Mouse (Mus musculus) hindbrain, embryonic 16.5 days (tissue): ENCODE results near the gene Ywhae. TPM values are rescaled to one million over a fixed set of nuclear protein-coding genes. Genes with fewer than 3 reads are reported as not detected.

ENCODE experiments used
- ATAC-seq: fragments of 200-750 bp; cut with Nextera tagmentation; 2 replicates; pipeline ENCODE4 v1.8.0; 2017; ENCODE audit warnings: moderate TSS enrichment, moderate library complexity
- H3K27ac ChIP-seq: fragments of 300-500 bp; sonication (generic); 2 replicates; pipeline ENCODE4 v1.5.1; 2014; ENCODE audit warnings: low read depth, mild to moderate bottlenecking, control low read depth, low read length, moderate library complexity
- H3K27me3 ChIP-seq: fragments of 300-500 bp; sonication (generic); replicated peaks from 2 replicates; pipeline ENCODE4 v1.6.1; 2014; ENCODE audit warnings: low read length; ENCODE audit not compliant: control insufficient read depth, insufficient read depth
- H3K36me3 ChIP-seq: fragments of 300-500 bp; sonication (generic); 2 replicates; pipeline ENCODE4 v1.6.1; 2014; ENCODE audit warnings: mild to moderate bottlenecking, low read length, moderate library complexity, mixed read lengths; ENCODE audit not compliant: control insufficient read depth, insufficient read depth
- H3K4me1 ChIP-seq: fragments of 300-500 bp; sonication (generic); 2 replicates; pipeline ENCODE4 v1.6.1; 2014; ENCODE audit warnings: low read depth, low read length; ENCODE audit not compliant: control insufficient read depth, insufficient read depth
- H3K4me2 ChIP-seq: fragments of 300-500 bp; sonication (generic); 2 replicates; pipeline ENCODE4 v1.6.1; 2014; ENCODE audit warnings: mild to moderate bottlenecking, low read length, control low read depth, moderate library complexity
- H3K4me3 ChIP-seq: fragments of 300-500 bp; sonication (generic); 2 replicates; pipeline ENCODE4 v1.5.1; 2014; ENCODE audit warnings: mild to moderate bottlenecking, low read length, control low read depth, moderate library complexity
- H3K9ac ChIP-seq: fragments of 300-500 bp; sonication (generic); 2 replicates; pipeline ENCODE4 v1.6.1; 2014; ENCODE audit warnings: low read depth, mild to moderate bottlenecking, control low read depth, low read length, moderate library complexity
- H3K9me3 ChIP-seq: fragments of 300-500 bp; sonication (generic); 2 replicates; pipeline ENCODE4 v1.6.1; 2014; ENCODE audit warnings: mild to moderate bottlenecking, low read length, moderate library complexity; ENCODE audit not compliant: control insufficient read depth
- WGBS: fragments of 180-500 bp; shearing (Covaris S2); extraction: QIAGEN DNeasy Blood & Tissue Kit; methylation state at CpG from one replicate; pipeline ENCODE4 v1.1.7; 2014; 5-methylcytosine and 5-hydroxymethylcytosine counted together
- polyA plus RNA-seq: library from polyadenylated mRNA; unstranded; fragments of >200 nt; fragmentation: Nextera tagmentation; extraction: Ambion mirVana; gene quantifications from 2 replicates; pipeline ENCODE4 v1.2.1, GENCODE M21; 2015

The Ywhae gene
- polyA plus RNA-seq, 1 experiment from 2014 or later: 1,437 TPM

DNA sequence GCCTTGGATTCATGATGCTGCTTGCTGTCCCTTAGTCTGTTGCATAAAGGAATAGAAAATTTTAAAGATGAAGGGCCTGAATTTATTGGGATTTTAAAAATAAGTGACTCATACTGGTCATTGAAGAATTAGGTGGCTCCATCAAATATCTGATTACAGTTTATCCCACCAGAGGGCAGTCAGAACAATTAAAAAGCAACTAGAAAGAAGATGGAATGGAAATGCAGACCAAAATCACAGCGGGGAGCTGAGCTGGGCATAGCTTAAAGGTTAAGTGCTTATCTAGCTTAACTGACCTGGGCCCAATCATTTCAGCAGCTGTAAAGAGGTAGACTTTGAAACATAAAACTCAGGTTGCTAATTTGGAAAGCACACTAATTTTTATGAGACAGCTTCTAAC lies 17.9 kb downstream of the Ywhae start:
- Histone ChIP-seq H3K9me3 (no peaks in the 10 kb centered on the region), H3K4me3 (no peak overlapping the region), H3K9ac (no peak overlapping the region), H3K27ac (no peak overlapping the region), H3K27me3 (no peaks in the 10 kb centered on the region), H3K4me2 (no peak overlapping the region), H3K36me3 (0 out of 2 replicates have a peak, but pooled peaks cover 2% of the 10 kb centered on the region), H3K4me1 (peaks cover 29% of the 10 kb centered on the region)
- WGBS: 72% methylated on average over 1 of the region's 1 CpGs
- ATAC-seq: no peak

DNA sequence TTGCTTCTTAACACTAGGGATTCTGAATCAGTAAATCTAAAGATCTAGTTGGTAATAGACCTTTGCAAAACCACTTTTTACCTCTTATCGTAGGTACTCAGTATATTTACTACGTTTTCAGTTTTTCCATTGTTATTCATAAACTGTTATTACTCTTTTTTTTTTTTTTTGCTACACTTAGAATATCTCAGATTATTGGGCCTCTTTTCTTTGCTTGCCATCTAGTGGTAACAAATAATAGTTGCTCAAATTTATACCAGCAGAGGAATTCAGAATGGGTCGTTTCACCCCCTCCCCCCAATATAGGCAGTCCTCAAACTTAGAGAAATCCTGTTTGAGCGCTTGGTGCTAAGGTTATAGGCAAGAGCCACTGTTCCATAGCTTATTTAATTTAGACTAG lies 18.4 kb downstream of the Ywhae start:
- ATAC-seq: no peak
- Histone ChIP-seq H3K9ac (no peak overlapping the region), H3K4me3 (no peak overlapping the region), H3K27ac (no peak overlapping the region), H3K4me1 (peaks cover 29% of the 10 kb centered on the region), H3K27me3 (no peaks in the 10 kb centered on the region), H3K4me2 (no peak overlapping the region), H3K36me3 (peaks cover 6% of the 10 kb centered on the region; the same call in 1 of the 2 replicates), H3K9me3 (no peaks in the 10 kb centered on the region)
- WGBS: 72% methylated on average over 4 of the region's 4 CpGs

GRCm38 (mm10) chr11:75756687-75757086 lies 24.0 kb downstream of the Ywhae start:
- Histone ChIP-seq H3K9ac (no peak overlapping the region), H3K4me2 (no peak overlapping the region), H3K4me3 (no peak overlapping the region), H3K4me1 (no peaks in the 10 kb centered on the region; the same call in 1 of the 2 replicates), H3K27ac (no peak overlapping the region), H3K9me3 (no peaks in the 10 kb centered on the region), H3K36me3 (peaks cover 33% of the 10 kb centered on the region), H3K27me3 (no peaks in the 10 kb centered on the region)
- no peak for ATAC-seq
- 85% methylated on average over 8 of the region's 8 CpGs for WGBS

GRCm38 (mm10) chr11:75758553-75758952 lies 25.9 kb downstream of the Ywhae start:
- no peak for ATAC-seq
- Histone ChIP-seq H3K4me2 (no peak overlapping the region), H3K27ac (no peak overlapping the region), H3K9ac (no peak overlapping the region), H3K27me3 (no peaks in the 10 kb centered on the region), H3K4me1 (no peaks in the 10 kb centered on the region; the same call in 1 of the 2 replicates), H3K36me3 (peaks cover 31% of the 10 kb centered on the region), H3K9me3 (no peaks in the 10 kb centered on the region), H3K4me3 (no peak overlapping the region)
- WGBS: 93% methylated on average over 1 of the region's 1 CpGs

DNA sequence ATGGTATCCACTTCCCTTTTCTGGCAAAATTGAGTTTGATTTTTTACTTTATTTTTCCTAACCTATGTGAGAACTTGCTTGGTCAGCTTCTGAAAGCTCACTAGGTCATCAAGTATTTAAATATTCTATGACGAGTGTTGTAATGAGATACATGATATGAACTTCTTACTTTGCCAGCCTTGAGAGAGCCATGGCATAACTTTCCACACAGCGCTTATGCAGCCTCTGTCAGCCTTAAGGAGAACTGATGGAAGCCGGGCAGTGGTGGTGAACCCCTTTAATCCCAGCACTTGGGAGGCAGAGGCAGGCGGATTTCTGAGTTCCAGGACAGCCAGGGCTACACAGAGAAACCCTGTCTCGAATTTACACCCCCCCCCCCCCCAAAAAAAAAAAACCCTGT lies 28.1 kb downstream of the Ywhae start:
- Histone ChIP-seq H3K27me3 (no peaks in the 10 kb centered on the region), H3K4me1 (no peaks in the 10 kb centered on the region), H3K36me3 (peaks cover 37% of the 10 kb centered on the region), H3K9me3 (no peaks in the 10 kb centered on the region), H3K9ac (no peak overlapping the region), H3K27ac (no peak overlapping the region), H3K4me3 (no peak overlapping the region), H3K4me2 (no peak overlapping the region)
- WGBS: 94% methylated on average over 5 of the region's 5 CpGs
- ATAC-seq: no peak

DNA sequence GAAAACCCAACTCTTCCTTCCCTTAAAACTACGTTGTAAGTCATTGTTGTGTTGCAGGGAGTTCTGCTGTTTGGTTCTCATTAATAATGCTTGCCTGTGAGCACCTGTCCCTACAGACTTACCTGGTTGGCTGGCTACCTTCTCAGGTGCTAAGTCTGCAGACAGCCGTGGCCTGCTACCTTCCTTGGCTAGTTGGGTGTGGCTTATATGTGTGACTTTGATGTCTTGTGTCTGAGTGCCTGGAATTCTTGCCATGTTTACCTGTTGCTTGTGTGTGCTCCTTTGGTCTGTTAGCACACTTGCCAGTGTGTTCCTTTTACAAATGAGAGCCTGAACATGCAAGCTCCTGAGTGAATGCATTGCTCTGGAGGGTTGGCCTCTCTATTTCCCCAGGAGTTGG lies 30.0 kb downstream of the Ywhae start:
- Histone ChIP-seq H3K27me3 (no peaks in the 10 kb centered on the region), H3K9me3 (no peaks in the 10 kb centered on the region), H3K36me3 (peaks cover 32% of the 10 kb centered on the region), H3K4me2 (no peak overlapping the region), H3K27ac (no peak overlapping the region), H3K4me1 (no peaks in the 10 kb centered on the region), H3K9ac (no peak overlapping the region), H3K4me3 (no peak overlapping the region)
- 73% methylated on average over 2 of the region's 2 CpGs for WGBS
- ATAC-seq: no peak

DNA sequence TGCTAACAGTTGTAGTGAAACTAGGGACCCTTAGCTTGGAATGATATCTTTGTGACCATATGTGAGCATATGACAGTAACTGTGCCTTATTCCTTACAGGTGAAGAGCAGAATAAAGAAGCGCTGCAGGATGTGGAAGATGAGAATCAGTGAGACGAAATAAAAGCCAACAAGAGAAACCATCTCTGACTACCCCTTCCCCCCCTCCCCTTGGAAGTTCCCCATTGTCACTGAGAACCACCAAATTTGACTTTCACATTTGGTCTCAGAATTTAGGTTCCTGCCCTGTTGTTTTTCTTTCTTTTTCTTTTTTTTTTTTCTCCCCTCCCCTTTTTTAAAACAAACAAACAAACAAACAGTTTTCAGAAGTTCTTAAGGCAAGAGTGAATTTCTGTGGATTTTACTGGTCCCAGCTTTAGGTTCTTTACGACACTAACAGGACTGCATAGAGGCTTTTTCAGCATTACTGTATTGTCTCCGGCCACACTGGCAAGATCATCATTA lies 31.9 kb downstream of the Ywhae start:
- Histone ChIP-seq H3K4me1 (peaks cover 5% of the 10 kb centered on the region), H3K36me3 (peaks cover 21% of the 10 kb centered on the region), H3K4me3 (no peak overlapping the region), H3K27ac (no peak overlapping the region), H3K27me3 (no peaks in the 10 kb centered on the region), H3K9me3 (no peaks in the 10 kb centered on the region), H3K9ac (no peak overlapping the region), H3K4me2 (no peak overlapping the region)
- 82% methylated on average over 4 of the region's 4 CpGs for WGBS
- no peak for ATAC-seq

- no peak overlapping the region for H3K4me2 ChIP-seq
- no peaks in the 10 kb centered on the region for H3K27me3 ChIP-seq
- no peak overlapping the region for H3K9ac ChIP-seq
- no peak overlapping the region for H3K4me3 ChIP-seq
- peaks cover 17% of the 10 kb centered on the region for H3K36me3 ChIP-seq
- peaks cover 9% of the 10 kb centered on the region for H3K4me1 ChIP-seq
- ATAC-seq: no peak
- no peaks in the 10 kb centered on the region for H3K9me3 ChIP-seq
- H3K27ac ChIP-seq: no peak overlapping the region
- WGBS: 80% methylated on average over 8 of the region's 8 CpGs
Observed at GRCm38 (mm10) chr11:75765161-75765560, 32.5 kb downstream of the Ywhae start.

DNA sequence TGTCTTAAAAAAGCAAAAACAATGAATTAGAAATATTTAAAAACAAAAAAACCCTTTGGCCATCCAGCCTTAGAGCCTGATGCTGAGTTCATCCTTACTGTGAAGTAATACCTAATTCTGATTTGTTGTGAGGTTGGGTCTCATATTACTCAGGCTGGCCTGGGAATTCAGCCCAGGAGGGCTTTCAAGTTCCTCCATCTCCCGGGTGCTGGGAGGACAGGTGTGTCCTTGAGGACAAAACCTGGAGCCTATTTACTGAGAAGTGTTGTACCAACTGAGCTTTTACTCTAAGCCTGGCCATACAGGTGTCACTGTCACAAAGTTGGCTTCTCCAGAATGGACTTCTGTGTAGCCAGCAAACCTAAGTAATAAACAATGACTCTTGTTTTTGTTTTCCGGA lies 34.3 kb downstream of the Ywhae start:
- Histone ChIP-seq H3K9me3 (no peaks in the 10 kb centered on the region), H3K36me3 (peaks cover 17% of the 10 kb centered on the region), H3K9ac (no peak overlapping the region), H3K4me1 (peaks cover 9% of the 10 kb centered on the region), H3K27ac (no peak overlapping the region), H3K4me3 (no peak overlapping the region), H3K27me3 (no peaks in the 10 kb centered on the region), H3K4me2 (no peak overlapping the region)
- 80% methylated on average over 2 of the region's 2 CpGs for WGBS
- no peak for ATAC-seq
